Comparison of ENCODE assay signal across 9 mouse cellular contexts in genomic region chr4:140283398-140283797, GRCm38 (mm10). TPM values are rescaled to one million over a fixed set of nuclear protein-coding genes. Genes with fewer than 3 reads are reported as not detected.
DNase-seq lines count a peak whose midpoint lies in the region; ATAC-seq lines count a peak whose summit lies in the region.
"Had no signal": no experiment of that assay in that cellular context is flagged by ENCODE, and none has a peak within 500 bp of the region (broad histone marks: within the 10 kb centered on the region; RNA-seq: fewer than 3 reads in every experiment).

No protein-coding gene starts in this region.

- DNase-seq in urinary bladder, postnatal 25 days (ENCODE audit: low spot score): peak; percentile 30
- no peak for DNase-seq in urinary bladder, postnatal 10 days (ENCODE audit: low spot score)
- peak; percentile 78 for DNase-seq in embryo, embryonic 10.5 days (ENCODE audit: low spot score)
- DNase-seq in yolk sac, embryonic 10.5 days (ENCODE audit: low spot score): peak; percentile 28
- no peak for DNase-seq in cerebellum, postnatal 36 days
- no peak for DNase-seq in right cerebral cortex, postnatal 25 days

- no peaks in the 10 kb centered on the region for H3K27me3 ChIP-seq in limb, embryonic 13.5 days
- H3K27me3 ChIP-seq: embryonic facial prominence, embryonic 12.5 days; lung, embryonic 15.5 days had no signal

- H3K9ac ChIP-seq in limb, embryonic 13.5 days: no peak overlapping the region
- H3K9ac ChIP-seq: embryonic facial prominence, embryonic 12.5 days; lung, embryonic 15.5 days had no signal

- WGBS in limb, embryonic 13.5 days: 3% methylated on average over 2 of the region's 2 CpGs

- ATAC-seq in limb, embryonic 13.5 days (ENCODE audit: low FRiP score, low read depth): 0 out of 2 replicates have a peak, but pooled peaks have one; percentile 44

- no peaks in the 10 kb centered on the region for H3K36me3 ChIP-seq in limb, embryonic 13.5 days
- H3K36me3 ChIP-seq: embryonic facial prominence, embryonic 12.5 days; lung, embryonic 15.5 days had no signal

- no peak overlapping the region for H3K27ac ChIP-seq in limb, embryonic 13.5 days
- H3K27ac ChIP-seq: embryonic facial prominence, embryonic 12.5 days; lung, embryonic 15.5 days had no signal

- no peaks in the 10 kb centered on the region for H3K4me1 ChIP-seq in limb, embryonic 13.5 days
- H3K4me1 ChIP-seq: embryonic facial prominence, embryonic 12.5 days; lung, embryonic 15.5 days had no signal

- no peak overlapping the region for H3K4me3 ChIP-seq in limb, embryonic 13.5 days
- H3K4me3 ChIP-seq: embryonic facial prominence, embryonic 12.5 days; lung, embryonic 15.5 days had no signal

- H3K9me3 ChIP-seq in limb, embryonic 13.5 days: peaks cover 10% of the 10 kb centered on the region; the same call in 1 of the 2 replicates
- H3K9me3 ChIP-seq: lung, embryonic 15.5 days had no signal

- no peak overlapping the region for H3K4me2 ChIP-seq in limb, embryonic 13.5 days (replicated peaks)
- H3K4me2 ChIP-seq: embryonic facial prominence, embryonic 12.5 days; lung, embryonic 15.5 days had no signal

RNA-seq across cellular contexts. Expression of gene Igsf21, which starts 36.8 kb away (rescaled TPM):
- polyA plus RNA-seq in limb, embryonic 13.5 days (2015; fragmentation: Nextera tagmentation; extraction: Ambion mirVana): 0.32 and 0.37 TPM in 2 replicates

Comparison
In these comparisons a context has a peak if more than half of its experiments do, and no peak if none do; other contexts are left out.
1. DNase-seq: peak in urinary bladder, postnatal 25 days (single experiment), embryo, embryonic 10.5 days (single experiment) and yolk sac, embryonic 10.5 days (single experiment); none in urinary bladder, postnatal 10 days (single experiment), cerebellum, postnatal 36 days (0 of 2) and right cerebral cortex, postnatal 25 days (single experiment).